Mouse (Mus musculus) testis, postnatal 10 days (tissue): Measurements from ENCODE around the gene Tbc1d15.
A peak's percentile ranks its signal among the peaks of the same experiment; 100 is the strongest.
"Not testable (repeated sequence)": the region's sequence is repeated elsewhere in the genome, so short reads cannot be mapped to it uniquely, and the experiment has no call there.

Source experiments
- DNase-seq: peaks from one replicate; pipeline ENCODE4 v3.0.0; 2021; ENCODE audit warnings: low spot score

Gene Tbc1d15

DNA sequence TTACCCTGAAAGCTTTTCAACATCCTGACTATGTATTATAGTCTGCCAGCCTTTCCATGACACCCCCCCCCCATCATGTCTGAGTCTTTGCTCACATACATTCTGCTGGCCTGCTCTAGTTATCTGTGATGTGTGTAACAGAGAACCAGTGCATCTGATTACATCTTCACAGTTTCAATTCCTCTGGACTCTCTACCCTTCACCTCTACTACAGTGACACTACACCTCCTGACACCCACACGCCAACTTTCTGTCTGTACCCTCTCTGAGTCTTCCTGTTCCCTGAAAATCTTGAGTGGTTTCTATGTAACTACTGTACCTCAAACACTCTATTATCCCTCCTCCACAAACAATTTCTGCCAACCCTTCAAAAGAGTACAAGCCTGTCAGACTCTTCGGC lies 5.8 kb downstream of the Tbc1d15 start:
- DNase-seq: no peak

DNA sequence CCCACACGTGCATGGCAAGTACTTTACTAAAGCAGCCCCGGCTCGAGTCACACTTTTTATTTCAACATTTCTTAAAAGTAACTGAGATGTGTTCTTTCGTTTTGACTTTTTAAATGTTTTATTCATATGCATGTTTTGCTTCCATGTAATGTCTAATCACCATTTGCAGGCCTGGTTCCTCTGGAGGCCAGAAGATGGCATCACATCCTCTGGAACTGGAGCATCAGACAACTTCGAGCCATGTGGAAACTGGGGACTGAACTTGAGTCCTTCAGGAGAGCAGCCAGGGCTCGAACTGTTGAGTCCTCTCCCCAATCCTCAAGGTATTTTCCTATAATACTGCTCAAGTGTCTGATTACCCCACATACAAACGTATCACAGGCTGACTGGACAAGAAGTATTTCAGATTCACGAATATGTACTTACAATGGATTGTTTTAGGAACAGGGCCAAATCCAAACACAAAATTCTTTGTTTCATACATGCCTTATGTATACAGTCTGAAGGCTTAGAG lies 10.1 kb downstream of the Tbc1d15 start:
- DNase-seq: no peak

DNA sequence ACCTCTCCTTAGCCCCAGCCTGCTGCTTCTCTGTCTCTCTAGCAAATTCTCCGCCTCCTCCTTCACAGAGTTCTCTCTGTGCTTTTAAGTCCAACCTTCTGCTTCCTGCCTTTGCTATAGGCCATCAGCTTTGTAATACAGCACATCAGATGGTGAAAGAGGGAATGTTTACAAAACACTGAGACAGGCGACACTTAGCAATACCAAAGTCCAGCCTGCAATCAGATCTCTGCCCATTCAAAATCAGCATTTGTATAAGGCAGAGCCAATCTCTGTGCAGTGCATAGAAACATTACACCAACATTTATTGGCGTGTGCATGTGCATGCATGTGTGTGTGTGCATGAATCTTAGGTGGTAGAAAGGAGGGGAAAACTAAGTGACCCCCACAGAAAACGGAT lies 13.3 kb downstream of the Tbc1d15 start:
- no peak for DNase-seq

DNA sequence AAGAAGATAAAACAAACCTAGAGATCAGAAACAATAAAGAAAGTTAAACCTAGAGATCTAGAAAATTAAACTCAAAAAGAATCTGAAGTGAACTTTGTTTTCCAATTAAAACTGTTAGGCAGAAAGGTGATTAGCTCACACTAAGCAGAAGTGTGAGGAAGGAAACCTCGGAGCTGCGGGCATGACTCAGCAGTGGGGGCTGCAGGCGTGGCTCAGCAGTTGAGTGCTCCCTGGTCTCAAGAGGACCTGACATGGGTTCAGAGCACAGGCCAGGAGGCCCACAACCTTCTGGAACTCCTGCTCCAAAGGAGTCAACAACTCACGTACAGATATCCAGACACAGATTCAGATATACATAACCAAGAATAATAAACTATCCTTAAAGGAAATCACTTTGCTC lies 14.5 kb downstream of the Tbc1d15 start:
- DNase-seq: no peak

DNA sequence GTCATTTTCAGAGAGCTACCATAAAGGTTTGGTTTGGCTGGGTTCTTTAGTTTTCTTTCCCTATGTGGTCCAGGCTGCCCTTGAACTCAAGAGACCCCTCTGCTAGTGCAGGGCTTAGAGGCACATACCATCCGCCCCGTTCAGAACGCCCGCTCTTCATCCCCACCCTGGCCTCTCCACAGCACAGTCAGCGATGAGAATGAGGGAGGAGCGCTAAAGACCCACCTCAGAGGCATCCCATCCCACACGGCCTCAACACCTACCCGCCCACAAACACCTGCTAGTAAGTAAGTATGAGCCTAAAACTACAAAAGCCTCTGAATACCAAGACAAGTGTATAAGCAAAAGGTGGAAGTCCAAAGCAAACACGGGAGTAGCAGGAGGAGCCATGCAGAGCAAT lies 15.8 kb downstream of the Tbc1d15 start:
- no peak for DNase-seq

DNA sequence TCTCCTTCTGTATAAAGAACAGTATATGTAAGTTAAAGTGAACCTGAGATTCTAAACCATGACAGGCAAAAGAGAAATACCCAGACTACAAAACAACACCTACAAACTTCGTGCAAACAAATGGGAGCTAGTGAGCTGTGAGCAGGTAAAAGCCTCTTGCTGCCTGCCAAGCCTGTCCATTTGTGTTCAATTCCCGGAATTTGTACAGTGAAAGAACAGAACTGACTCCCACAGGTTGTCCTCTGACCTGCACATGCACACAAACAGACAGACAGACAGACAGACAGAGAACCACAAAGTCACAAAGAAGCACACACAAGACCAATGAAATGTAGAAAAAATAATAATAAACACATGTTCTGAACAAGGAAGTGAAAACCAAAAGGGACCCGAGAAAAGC lies 17.5 kb downstream of the Tbc1d15 start:
- no peak for DNase-seq

DNA sequence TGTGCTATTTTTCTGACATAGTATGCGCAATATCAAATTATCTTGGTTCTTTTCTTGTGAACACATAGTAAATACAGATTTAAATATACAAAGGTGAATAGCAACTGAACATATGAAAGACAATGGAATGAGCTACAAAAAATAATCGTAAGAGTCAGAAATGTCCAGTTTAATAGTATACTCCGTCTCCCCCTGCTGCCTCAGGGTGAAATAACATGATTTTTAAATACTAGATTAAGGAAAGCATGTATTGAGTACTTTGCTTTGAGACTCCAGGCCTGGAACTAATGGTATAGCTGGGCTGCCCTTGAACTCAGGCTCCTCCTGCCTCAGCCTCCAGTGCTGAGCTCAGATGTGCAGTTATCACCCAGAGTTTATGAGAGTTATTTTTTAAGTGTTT lies 18.8 kb downstream of the Tbc1d15 start:
- no peak for DNase-seq

DNA sequence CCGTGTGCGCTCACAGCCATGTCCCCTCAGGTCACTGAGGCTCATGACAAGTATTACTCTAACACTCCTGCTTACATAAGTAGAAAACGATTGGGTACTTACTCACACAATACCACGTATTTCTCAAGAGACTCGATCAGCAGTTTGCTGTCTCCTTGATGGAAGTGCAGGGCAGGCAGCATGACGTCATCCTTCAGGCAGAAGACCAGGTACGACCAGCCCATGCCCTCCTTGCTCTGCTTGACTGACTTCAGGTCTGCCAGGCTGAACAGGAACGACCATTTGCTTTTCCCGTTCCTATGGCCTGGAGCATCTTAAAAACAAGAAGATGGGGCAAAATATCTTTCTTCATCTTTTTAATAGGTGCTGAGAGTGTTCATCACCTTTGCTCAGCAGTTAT lies 22.2 kb downstream of the Tbc1d15 start:
- no peak for DNase-seq

DNA sequence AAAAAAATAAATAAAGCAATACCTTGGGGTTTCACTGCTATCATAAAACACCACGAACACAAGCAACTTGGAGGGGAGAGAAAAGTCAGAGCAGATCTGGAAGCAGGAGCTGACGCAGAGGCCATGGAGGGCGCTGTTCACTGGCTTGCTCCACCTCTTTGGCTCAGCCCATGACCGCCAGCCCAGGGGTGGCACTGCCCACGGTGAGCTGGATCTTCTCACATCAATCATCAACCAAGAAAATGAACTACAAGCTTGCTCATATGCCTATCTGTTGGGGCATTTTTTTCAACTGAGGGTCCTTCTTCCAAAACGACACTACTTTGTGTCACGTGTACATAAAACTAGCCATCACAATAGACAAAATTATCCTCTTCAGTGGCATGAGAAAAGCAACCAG lies 24.7 kb downstream of the Tbc1d15 start:
- DNase-seq: no peak

DNA sequence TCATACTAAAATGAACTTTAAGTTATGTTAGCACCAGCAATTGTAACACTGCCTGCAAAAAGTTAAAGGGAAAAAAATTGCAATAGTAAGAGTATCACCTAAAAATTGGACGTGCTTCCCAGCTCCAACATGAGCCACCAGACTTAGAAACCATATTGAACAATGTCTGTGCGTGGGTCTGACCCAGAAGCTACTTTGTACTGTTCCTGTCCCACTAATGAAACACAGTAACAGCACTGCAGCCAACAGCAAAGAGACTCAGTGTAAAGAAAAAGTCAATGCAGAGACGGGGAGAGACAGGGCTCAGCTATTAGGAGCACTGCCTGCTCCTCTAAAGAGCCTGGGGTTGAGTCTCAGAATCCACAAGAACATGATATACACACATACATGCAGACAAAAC lies 27.4 kb downstream of the Tbc1d15 start:
- no peak for DNase-seq

DNA sequence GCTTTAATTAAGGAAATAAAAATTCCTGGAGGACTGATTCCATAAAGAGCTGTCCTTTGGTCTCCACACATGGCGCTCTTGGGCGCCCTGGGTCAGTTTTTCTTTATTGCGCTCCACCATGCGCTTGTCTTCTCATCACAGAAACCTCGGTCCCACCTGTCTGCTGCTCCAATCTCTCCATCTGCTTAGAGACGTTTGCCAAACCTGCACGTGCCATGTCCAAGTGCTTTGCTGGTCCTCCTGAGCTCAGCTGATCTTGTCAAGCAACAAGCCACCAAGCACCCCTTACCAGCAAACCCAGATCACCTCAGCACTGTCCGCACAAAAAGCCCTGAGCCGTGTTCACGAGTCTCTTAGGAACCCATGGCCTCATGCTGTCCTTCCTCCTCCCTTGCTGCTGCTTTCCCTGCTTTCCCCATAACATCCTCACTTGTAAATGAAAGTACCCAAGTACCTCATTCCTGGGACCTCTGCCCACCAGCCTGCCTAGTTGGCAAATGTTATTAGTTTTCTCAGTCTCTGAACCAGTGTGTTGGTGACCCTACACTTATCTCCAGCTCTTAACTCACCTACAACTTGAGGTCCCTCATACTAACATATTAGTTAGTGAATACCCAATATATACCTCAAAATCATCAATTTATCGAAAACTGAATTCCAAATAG lies 38.2 kb downstream of the Tbc1d15 start:
- no peak for DNase-seq

DNA sequence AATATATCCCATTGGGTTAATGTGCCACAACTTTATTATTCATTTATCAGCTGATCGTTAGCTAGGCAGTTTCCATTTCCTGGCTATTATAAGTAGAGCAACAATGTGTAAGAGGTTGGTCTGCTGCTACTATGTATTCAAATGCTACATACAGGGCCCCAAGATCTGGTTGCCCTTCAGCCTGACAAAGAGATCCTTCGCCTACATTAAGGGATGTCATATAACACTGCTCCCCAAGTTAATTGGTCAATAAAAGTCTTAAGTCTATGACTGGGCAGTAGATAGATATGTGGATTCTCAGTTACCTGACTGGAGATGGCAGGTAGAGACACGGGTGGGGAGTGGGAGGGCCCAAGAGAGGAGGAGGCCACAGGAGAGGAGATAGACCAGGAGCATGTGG lies 45.4 kb downstream of the Tbc1d15 start:
- no peak for DNase-seq

DNA sequence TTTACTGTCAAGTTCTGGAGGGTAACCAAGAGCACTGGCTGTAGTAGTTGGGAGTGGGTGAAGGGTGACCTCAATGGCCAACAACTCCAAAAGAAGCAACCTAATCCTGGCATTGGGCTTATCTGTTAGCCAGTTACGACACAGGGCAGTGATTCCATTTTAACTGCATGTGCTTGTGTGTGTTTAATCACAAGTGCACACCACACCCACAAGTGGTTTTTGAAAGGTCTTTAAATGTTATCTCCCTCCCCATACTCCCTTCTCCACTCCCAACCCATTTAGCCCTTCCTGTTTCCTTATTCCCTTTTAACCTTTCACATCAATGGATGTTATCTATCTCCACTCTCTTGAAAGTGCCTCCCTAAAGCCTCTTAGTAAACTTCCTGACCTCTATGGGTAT lies 46.0 kb downstream of the Tbc1d15 start:
- no peak for DNase-seq

DNA sequence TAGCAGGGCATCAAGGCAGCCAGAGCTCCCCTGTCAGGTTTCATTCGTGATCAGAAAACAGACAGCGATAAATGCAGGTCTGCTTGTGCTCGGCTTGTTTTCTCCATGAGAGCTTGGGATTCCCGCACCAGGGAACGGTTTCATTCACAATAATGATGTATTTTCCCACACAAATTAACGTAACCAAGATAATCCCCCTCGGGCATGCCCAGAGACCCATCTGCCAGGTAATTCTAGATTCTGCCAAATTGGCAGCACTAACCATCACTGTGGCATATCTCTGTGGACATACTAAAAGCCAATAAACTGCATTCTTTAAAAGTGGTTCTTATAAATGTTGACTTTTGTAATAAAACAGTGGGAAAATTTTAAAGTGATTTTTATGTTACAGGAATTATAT lies 60.1 kb downstream of the Tbc1d15 start:
- no peak for DNase-seq

DNA sequence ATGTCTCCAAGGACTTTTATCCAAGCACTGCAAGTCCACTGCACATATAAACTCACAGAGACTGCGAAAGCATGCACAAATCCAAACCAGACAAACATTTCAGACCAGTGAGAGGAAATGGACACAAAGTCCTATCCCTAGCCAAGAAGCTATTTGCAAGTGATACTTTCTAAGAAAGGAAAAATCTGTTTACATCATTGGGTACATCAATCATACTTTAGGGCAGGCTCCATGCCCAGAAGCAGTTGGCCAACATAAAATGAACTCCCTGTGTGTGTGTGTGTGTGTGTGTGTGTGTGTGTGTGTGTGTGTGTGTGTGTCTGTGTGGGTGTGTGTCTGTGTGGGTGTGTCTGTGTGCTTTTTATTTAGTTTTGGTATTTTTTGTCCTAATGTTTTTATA lies 63.9 kb downstream of the Tbc1d15 start:
- no peak for DNase-seq

DNA sequence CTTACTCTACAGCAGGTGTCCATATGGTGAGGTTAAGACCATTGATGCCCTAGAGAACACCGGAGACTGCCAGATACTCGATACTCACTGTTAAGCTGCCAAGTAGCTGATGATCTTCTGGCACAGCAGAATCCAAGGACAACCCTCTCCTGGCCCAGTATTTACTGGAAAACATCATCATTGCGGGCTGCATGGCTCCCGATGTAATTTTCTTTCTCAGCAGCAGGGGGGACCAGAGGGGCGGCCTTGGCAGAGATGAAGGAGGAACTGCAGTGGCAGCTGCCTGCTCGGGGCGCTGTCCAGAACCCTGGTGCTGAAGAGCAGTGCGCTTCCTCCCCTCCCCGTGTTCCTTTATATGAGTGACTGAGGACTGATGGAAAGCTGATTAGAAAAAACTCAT lies 66.6 kb downstream of the Tbc1d15 start, which contains the start of gene Tph2:
TSS of gene Tph2 (minus strand) at position 326 of the 400 bp plus-strand sequence.
- peak; percentile 90 for DNase-seq

DNA sequence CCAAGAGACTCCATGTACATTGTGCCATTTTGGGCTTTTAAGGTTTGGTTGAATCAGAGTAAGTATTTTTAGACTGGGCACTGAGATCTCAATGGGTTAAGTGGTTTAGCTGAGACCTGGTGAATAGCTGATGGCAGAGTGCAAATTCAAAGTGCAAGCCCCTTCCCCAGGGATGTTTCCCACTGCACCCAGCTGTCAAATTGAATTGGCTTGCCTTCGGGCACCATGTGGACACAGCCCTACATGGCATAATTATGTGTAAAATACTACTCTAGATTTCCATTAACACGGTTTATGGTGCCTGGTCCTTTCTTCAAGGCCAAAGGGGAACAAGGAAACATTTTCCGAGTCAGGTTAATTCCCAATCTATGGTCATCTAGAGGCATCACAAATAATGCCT lies 70.2 kb downstream of the Tbc1d15 start:
- no peak for DNase-seq

DNA sequence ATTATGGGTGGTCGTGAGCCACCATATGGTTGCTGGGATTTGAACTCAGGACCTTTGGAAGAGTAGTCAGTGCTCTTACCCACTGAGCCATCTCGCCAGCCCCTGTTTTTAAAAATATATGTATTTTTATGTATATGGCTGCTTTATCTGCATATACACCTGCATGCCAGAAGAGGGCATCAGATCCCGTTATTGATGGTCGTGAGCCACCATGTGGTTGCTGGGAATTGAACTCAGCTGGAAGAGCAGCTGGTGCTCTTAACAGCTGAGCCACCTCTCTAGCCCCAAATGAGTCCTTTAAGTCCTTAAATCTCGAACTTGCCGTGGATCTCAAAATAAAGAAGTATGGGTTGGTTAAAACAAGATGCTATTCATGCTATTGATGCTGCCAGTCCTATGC lies 73.2 kb downstream of the Tbc1d15 start:
- not testable (repeated sequence) for DNase-seq

DNA sequence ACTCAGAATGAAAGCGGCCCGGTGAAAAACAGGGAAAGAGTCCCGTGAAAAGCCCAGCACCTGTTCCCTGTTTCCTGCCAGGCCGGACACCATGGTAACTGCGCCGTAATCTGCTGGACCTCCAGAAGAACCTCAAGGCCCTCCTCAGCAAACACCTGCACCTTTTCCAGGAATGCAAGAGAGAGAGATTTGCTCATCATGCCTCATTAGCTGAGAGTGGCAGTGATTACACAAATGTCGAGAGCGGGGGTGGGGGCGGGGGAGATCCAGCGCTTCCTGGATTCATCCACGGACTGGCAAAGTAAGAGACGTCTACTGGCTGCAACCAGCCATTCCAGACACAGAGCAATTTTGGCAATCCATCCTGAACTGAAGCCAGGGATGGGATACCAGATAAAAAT lies 75.7 kb downstream of the Tbc1d15 start:
- DNase-seq: no peak

DNA sequence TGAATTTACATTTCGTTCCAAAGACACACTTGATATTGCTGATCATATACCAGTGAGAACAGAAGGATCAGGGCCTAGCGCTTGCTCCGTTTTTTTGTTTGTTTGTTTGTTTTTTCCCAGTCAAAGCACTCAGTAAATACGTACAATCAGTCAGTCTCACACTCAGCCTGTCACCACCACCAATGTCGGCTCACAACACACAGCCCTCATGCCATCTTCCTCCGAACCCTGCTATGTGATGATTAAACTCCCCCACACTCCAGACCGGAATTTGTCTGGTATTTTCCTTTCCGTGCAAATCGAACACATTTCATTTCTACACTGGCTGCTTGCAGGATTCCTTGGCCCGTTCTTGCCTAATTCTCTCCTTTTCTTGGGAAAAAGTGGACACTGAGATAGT lies 77.9 kb downstream of the Tbc1d15 start:
- DNase-seq: no peak

DNA sequence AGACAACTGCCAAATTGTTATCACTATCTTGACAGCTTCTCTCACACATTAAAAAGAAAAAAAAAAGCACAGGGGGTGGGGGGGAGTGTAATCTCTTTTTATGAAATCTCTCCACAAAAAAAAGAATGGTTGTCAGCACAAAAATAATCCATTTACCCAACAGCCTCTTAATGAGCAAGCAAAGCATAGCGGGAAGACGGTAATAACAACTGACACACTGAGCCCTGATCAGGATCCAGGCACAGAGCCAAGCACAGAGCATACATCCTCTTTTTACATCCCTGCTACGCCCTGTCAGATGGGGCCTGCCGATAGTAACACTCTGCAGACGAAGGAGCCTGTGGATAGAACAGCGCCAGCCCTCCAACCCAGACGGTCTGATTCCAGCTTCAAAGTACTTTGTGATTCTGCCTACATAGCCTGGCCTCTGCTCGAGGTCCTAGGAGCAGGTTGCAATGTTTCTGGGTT lies 79.9 kb downstream of the Tbc1d15 start:
- DNase-seq: no peak

DNA sequence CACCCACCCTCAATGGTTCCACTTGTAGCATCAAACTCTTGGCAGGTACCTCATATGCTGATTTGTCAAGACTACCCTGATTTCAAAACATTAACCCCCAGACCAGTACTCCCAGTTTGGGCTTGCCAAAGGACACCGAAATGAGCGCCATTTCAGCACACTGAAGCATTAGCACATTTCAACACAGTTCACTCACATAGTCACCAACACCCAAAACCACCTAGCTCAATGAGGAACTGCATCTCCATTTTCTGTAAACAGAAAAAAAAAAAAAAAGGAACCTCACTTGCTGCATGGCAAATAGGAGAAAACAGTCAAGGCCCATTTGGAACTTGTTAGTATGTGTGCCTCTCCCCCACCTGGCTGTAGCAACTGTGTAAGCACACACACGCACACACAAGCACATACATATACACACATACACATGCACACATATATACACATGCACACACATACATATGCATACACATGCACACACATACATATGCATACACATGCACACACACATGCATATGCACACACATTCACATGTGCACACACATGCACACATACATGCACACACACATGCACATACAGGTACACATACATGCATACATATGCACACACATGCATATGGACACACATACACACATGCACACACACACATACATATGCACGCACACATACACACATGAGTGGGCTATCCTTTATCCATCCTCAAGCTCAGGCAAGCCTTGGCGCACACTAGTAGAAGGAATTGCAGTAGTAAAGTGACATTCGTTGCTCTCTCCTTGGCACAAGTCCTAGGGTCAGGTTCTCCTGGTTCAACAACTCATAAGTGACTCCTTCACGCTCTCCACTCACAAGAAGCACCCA lies 80.5 kb downstream of the Tbc1d15 start:
- no peak for DNase-seq

DNA sequence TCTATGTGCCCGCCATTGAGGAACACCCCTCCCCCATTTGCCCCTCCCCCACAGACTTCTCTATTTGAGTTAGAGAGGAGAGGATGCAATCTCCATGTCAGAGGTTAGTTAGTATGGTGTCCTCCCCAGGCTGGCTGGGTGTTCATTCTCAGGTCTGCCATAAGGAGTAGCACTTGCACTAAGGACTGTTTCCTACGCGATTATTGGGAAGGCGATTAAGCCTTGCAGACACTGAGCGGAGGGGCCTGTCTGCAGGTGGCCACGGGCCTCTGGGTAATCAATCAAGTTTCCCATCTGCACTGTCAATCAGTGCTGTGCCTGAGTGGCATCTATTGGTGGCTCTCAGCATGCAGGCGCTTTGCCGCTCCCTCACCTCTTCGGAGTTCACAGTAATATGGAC lies 81.9 kb downstream of the Tbc1d15 start:
- no peak for DNase-seq
